Mouse (Mus musculus) erythroid progenitor cell, adult 5-6 weeks (primary cell): ENCODE data around the gene Gpr137. TPM values are rescaled to one million over a fixed set of nuclear protein-coding genes. Genes with fewer than 3 reads are reported as not detected.
A peak's percentile ranks its signal among the peaks of the same experiment; 100 is the strongest.

ENCODE experiments used
- ATAC-seq: replicated peaks from 2 replicates; pipeline ENCODE4 v1.8.0; 2016; ENCODE audit warnings: moderate number of reproducible peaks, mild to moderate bottlenecking, moderate TSS enrichment, inconsistent platforms; ENCODE audit not compliant: poor library complexity, low FRiP score, severe bottlenecking
- total RNA-seq, 2 experiments: library from RNA; stranded (forward) in 1 of 2; stranded (reverse) in 1 of 2; fragments of 150-400 nt in 1 of 2; fragments of 186-747, 209-891 nt in 1 of 2; gene quantifications; 2 replicates each; pipeline versions ENCODE4 v1.2.3 to v1.2.4; 2015 to 2017; ENCODE audit warnings: low replicate concordance in 2 of 2

Gene Gpr137
- total RNA-seq, 2 experiments from 2014 or later: 2.9 TPM; not detected in 1

DNA sequence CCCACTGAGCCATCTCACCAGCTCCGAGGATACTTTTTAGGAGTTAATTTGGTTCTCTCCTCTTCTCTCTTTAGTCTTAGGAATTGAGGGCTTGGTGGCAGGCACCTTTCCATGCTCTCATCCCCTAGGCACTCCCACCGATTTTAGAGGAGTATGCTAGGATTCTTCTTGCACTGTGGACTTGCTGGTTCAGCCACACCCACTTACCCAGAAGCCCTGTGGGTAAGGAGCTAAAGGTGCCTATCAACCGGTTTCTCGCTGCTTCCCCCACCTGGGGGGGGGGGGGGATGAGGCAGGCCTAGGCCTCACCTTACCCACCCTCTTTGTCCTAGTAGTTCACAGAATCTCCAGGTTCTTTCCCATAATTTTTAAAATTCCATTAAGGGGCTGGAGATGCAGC is 5.5 kb upstream of the Gpr137 start:
- no peak for ATAC-seq

DNA sequence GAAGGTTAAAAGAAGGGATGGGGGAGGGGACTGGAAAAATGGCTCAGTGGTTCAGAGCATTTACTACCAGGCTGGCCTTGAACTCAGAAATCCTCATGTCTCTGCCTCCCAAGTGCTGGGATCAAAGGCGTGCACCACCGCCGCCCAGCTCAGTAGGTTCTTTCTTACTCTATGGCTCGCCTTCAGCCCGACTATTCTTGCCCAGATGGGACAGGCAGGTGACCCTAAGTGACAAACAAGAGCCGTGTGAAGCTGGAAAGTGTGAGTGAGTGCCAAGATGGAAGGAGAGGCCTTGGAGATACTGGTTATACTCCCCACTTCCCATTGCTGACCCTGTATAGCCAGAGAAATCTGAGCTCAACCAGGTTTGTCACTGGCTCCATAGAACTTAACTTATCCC is 1.4 kb upstream of the Gpr137 start:
- no peak for ATAC-seq

DNA sequence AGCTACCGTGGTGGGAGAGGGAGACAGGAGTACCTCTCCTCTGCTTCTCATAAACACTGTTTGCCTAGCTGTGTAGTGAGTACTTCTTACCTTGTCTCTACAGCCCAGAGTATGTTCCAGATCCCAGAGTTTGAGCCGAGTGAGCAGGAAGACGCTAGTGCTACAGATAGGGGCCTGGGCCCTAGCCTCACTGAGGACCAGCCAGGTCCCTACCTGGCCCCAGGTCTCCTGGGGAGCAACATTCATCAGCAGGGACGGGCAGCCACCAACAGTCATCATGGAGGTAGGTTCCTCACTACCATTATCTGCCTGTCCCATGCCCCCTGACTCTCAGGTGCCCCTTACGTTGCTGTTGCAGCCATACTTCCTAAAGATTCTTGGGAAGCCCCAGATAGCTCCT is 484 bp upstream of the Gpr137 start:
- peak; percentile 1; the same call in 1 of the 2 replicates for ATAC-seq

DNA sequence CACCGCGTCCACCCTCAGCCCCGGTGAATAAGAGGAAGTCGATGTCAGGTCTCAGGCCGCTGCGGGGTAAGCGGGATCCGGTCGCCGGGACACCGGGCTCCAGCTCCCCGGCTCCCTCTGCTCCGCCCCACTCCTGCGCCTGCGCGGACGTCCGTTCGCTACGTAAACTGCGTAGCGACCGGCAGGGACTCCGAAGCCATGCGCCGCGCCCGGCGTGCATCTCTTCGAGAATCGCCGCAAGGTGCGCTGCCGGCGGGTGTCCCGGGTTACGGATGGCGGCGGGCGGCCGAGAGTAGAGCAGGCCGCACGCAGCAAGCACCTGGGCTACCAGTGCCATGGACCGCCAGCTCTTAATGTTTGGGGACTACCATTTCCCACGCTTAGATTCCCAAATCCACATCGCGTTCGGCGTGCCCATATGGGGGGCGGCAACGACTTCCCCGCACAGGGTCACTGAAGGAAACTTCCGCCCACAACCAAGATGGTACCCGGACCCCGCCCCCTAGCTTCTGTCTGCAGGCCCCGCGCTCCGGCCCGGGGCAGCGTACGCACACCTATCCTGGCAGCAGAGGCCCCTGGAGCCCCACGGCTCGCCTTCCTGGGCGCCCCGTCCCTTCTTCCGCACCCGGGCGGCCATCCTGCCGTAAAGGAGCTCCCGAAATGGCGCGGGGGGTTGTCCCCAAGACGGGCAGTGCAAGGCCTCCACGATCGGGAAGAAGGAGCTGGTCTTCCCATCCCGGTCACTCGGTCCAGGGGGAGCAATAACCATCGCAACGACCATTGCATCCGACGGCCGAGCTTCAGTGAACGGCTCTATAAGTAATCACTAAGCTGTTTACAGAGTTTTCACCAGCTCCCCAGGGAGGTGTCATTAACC is 670 bp downstream of the Gpr137 start, which contains the start of gene Bad:
Gene Bad (plus strand): TSS at position 490 of the 877 bp plus-strand sequence.
- peak; percentile 73 for ATAC-seq

DNA sequence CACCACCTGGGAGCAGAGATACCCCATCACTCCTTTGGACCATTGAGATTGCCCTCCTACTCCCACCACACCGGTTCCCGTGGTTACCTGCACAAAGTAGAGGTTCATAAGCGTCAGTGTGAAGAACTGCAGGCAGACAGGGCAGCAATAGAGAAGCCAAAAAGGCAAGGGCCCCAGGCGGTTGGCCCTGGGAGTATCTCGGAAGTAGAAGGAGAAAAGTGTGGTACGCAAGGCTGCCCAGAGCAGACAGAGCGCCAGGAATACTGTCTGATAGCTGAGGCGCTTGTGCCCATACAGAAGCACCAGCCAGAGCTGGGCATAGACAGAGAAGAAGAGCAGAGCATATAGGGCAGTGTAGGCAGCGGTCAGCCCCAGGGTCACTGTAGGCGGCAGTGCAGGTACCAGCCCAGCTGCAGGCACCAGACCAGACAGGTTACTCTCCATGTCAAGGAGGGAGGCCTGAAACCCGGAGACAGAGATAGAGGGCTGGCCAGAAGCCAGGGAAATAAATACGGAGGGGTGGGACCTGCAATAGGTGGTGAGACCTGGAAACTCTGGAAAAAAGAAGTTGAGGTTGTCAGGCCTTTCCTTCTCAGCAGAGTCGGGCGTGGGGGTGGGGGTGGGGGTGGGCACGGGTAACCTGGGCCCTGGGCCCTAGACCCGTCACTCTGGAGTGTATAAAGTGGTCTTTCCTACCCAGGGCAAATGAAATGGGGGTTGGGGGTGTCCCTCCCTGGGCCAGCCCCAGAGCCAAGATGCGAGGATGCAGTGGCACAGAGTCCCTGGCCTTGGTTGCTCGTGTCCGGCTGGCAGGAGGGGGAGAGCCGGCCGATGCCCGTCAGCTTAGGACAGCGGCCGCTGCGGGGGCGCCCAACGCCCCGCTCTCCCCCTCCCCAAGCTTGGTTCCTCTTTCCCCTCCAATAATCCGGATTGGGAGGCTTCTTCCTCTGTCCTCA is 1.6 kb downstream of the Gpr137 start:
- no peak for ATAC-seq

DNA sequence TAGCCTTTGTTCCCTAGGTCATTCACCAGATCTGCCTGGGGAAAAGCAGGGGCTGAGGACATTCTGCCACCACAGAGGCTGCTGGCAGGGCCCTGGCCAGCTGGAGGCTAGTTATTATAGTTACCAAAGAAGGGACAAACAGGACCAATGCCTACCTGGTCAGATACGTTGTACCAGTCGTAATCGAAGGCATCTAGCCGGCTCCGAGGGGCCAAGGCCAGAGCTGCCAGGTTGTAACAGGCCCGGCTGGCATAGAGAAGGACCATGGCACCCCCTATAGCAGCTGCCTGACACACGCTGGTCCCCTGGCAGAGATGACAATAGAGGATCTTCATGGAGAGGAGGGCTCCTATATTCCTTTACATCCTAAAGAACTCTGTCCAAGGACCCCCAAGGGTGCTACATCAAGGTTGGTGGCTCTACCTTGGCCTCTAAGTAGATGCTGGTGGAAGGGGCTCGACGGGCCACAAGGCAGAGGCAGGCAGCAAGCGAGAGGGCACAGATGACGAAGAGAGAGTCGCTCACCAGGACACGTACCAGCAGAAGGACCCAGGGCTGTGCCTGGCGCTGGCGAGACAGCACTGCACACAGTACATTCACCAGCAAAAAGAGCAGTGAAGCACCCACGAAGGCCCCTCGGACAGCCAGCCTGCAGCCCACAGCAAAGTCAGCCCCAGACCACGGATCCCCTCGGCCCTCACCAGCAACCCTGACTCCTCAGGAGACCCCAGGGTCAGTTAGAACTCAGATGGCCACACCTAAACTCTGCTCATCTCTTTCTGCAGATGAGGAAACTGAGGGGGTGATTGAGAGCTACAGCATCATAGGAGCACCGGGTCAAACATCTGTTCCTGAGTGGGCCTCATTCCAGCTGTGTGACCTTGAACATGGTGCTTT is 2.9 kb downstream of the Gpr137 start:
- ATAC-seq: no peak

DNA sequence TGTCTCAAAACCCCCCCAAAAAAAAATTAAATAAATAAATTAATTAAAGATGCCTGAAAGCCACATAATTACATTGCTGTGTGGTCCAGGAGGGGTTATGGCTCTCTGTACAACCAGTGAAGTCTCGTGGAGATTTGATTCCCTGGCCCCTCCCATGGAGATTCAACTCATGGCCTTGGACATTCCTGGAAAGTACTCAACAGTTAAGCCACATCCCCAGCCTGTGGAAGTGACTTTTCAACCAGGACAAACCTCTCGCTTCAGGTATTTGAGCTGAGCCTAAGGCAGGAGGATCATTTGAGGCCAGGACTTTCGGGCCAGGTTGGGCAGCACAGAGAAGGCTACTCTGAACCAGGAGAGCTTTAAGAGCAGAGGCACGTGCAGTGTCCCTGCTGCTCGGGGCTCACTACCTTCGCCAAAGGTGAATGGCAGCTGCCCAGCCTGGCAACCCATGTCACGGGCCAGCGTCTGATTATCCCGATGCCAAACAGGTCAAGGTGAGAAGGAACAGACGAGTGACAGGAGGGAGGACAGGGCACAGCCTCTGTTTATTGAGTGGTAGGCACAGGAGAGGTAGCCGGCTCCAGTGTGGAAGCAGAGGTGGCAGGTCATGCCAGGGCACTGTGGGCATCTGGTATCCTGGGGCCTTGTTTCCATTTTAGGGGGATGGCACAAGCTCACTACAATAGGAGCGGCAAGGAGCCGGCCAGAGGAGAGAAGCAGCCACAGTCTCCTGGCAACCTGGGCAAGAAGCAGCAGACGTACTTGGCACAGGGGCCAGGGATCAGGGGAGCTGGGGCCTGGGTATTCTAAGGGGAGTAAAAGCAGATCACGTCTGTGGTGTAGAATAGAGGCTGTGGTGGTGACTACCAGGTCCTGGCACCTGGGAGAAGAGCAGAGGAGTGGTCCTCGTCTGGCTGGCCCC is 4.5 kb downstream of the Gpr137 start:
- ATAC-seq: no peak

DNA sequence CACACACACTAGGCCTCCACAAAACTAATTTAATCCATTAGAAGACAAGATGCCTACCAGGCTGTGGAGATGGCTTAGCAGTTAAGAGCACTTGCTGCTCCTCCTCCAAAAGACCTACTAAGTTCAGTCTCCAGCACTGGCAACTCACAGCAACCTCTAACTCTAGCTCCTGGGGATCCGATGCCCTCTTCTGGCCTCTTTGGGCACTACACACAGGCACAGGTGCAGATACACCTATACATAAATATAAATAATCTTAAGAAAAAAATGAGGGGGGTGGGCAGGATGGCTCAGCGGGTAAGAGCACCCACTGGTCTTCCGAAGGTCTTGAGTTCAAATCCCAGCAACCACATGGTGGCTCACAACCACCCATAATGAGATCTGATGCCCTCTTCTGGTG is 6.0 kb downstream of the Gpr137 start:
- ATAC-seq: no peak

DNA sequence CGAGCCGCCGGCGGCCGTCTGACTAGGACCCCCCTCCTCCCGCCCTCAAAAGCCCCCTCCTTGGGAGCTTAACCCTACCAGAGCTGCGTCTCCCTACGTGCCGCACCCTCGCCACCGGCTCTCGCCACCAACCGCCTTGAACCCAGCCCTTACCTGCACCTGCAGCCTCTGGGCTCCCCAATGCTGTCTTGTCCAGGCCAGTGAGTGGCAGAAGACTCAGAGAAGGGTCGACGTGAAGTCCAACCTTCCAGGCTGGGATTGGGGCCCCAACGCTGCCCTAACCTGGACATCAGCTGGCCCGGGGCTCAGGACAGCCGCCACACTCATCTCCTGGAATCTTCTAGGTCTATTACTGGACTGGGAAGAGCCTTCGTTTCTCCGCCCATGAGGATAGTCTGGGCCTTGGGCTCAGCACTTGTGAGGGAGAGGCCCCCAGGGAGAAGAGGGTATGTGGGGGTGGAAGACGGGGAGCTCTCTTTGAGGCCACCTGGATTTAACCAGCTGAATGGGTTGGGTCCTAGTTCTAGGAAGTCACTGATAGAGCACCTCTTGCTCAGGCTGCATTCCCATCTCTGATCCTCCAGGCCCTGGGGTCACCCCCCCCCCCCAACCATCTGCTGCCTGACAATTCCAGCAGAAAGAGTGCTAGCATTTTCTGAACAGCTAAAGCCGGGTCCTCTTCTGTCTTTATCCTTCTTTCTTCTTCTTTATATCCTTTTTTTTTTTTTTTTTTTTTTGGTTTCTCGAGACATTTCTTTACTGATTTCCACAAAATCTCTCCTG is 7.9 kb downstream of the Gpr137 start, which contains the start of gene Kcnk4:
Gene Kcnk4 (minus strand): TSS at position 321 of the 783 bp plus-strand sequence.
- no peak for ATAC-seq

DNA sequence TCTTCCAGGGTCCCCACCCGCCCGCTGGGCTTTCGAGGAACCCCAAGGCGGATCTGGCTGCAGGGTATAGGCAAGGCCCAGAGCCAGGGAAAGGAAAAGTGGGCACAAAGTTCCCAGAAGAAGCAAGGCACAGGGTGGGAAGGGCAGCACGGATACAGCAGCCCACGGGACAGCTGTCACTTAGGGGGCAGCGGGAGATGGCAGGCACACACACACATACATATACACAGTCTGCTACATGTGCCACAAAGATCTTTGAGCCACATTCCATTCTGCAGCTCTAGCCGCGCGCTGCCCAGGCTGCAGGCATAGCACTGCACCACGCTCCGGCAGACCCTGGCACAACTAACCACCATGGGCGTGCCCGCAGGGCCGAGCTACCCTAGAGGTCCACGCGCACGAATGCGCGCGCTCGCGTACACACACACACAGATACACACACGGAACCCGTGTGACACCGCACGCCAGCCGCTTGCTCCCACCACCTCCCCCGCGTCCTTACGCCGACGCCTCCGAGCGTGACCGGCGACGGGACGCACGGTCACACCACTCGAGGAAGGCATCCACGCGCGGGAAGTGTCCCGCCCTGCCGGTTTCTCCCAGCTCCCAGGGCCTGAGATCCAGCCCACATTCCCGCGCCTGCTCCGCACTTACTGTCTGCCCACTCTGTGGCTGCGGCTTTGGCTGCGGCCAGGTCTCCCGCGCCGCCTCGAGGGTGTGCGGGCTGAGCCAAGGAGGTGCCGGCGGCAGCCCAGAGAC is 8.7 kb downstream of the Gpr137 start:
- ATAC-seq: no peak

DNA sequence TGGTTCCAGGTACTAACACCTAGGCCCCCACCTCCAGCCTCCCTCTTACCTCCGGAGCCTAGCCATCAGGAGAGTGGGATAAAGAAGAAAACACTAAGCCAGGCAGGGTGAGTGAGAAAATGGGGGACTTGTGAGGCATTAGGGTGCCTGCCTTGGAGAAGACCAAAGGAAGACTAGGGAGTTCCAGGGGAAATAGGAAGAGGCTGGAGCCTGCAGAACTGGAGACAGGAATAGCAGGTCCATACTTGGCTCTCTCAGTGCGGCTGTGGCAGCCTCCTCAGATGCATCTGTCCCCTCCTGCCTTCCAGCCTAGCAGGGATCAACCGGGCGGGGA is 9.2 kb downstream of the Gpr137 start:
- no peak for ATAC-seq

DNA sequence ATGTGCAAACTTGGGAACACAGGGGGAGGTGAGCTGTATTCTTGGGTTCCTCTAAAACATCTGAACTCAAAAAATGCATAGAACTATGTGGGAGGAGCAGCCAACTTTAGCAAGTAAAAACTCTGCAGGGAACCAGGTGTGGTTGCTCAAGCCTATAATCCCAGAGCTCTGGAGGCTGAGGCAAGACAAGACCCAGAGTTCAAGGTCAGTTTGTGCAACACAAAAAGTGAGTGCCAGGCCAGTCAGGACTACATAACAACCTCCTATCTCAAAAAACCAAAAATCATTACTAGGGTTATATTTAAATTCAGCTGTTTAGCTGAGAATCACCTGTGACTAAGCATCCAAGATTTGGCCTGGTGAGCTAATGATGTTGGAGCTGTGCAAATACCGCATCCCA is 10.3 kb downstream of the Gpr137 start:
- no peak for ATAC-seq

DNA sequence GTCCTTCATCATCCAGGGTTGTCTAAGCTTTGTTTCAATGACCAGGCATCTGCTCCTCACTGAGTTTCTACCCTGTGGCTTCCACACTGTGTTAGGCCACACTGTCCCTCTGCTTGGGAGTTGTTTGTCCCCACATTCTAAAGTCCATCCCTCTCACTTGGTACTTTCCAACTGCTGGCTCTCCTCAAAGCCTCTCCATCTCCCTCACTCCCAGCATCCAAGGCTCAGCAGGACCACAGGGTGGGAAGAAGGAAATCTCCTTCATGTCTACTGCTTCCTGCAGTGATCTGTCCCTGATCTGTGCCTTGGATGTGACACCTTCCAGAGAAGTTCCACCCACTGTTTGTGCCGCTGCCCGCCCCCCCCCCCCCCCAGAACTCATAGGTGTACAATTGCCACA is 11.3 kb downstream of the Gpr137 start:
- ATAC-seq: no peak

DNA sequence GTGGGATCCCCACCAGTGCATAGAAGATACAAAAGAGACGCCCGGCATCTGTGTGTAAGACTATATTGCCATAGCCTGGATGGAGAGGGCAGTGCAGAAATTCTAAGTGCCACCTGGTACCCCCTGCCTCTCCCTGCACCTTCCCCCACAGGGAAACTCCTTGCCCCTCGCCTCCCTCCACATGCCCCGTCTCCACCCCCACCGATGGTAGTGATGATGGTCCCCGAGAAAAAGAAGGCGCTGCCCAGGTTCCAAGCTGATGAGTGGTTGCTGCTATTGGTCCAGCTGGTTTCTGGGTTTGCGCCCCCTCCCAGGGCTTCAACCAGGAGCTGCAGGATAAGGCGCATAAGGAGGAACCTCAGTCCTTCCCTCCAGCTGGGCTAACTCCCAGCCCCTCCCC is 14.2 kb downstream of the Gpr137 start:
- ATAC-seq: no peak

DNA sequence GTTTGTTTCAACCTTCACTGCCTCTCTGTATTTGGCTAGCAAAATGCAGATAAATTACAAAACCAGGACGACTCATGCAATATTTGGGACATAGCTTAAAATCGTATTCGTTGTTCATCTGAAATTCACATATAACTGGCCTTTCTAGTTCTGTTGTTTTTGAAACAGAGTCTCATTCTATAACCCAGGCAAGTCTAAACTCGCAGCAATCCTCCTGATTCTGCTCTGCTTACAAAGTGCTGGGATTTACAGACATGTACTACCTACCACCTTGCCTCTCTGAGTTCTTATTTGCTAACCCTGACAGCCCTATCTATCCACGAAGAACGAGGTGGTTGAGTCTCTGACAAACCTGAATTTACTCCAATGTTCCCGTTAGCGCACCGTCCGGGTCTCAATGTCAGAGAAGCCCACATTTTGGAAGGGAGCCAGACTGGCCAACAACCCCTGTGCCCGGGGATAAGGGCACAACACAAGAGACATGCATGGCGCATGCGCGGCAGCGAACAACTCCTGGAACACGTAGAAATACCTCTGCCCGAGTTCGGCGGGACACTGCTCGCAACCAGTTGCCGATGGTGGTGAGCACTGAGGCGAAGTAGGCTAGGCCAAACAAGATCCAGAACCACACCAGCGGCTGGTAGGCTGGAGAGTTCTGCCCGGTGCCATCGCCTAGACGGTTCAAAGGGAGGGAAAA is 15.6 kb downstream of the Gpr137 start:
- no peak for ATAC-seq

DNA sequence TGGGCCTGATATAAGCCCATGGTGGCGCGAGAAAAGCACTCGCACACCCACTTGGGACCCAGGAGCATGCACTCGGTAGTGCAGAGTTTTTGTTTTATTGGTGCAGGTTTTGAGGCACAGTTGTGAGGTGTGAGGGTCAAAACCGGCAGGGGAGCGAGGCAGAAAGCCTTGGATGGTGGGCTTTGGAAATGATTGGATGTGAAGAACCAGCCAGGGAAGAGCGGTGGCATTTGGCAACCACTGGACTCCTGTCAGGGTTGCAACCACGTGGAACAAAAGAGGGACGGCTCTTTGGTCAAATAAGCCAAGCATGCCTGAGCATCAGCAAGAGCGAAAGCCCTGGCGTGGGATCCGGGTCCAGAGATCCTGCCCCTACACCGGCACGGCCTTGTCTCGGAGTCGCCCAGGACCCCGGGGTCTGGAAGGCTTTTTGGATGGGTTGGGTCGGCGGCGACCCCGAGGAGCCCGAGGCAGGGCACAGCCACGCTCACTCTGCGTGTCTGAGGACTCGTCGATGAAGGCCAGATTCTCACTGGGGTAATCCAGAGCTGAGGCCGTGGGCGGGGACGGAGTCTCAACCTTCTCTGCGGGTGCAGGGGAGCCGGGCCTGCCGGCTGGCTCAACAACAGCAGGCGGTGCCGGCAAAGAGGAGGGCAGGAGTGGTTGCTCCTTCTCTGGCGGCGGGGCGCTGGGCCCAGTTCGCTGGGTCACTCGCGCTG is 16.5 kb downstream of the Gpr137 start:
- ATAC-seq: no peak
